8 mouse cellular contexts compared by ENCODE assay signal in genomic region chr13:73692249-73692868, GRCm38 (mm10). TPM values are rescaled to one million over a fixed set of nuclear protein-coding genes. Genes with fewer than 3 reads are reported as not detected.
DNase-seq lines count a peak whose midpoint lies in the region; ATAC-seq and TF ChIP-seq lines count a peak whose summit lies in the region.

No protein-coding gene starts in this region.

- TF ChIP-seq POLR2A in spleen, adult 2 months (IDR thresholded peaks at IDR 0.05; ENCODE audit: low read depth, low read length) = no peak

- H3K4me2 ChIP-seq in intestine, embryonic 14.5 days (ENCODE audit: low read length) = no peak overlapping the region

- ATAC-seq in intestine, embryonic 14.5 days (replicated peaks; ENCODE audit: low FRiP score, low TSS enrichment, low read depth) = peak; percentile 75; the same call in 1 of the 2 replicates

- peak; percentile 68; the same call in 1 of the 2 replicates for TF ChIP-seq CTCF in spleen, adult 2 months (IDR thresholded peaks at IDR 0.05; ENCODE audit: extremely low read depth, insufficient read depth, insufficient read length, insufficient replicate concordance)

- H3K9ac ChIP-seq in intestine, embryonic 14.5 days (ENCODE audit: low read length) = no peak overlapping the region

- intact Hi-C loops in left cerebral cortex, postnatal 25 days (cut with DNase I) = loop anchor here (1.0 to 5.0 kb wide), 2 partner anchors 46 to 180 kb away; no protein-coding TSS in a partner anchor

- no peak overlapping the region for H3K4me3 ChIP-seq in intestine, embryonic 14.5 days (ENCODE audit: low read depth, low read length)
- H3K4me3 ChIP-seq in spleen, adult 2 months (ENCODE audit: extremely low read depth, insufficient read depth, insufficient read length) = 0 out of 2 replicates have a peak overlapping the region, but pooled peaks have one; percentile 28

- H3K9me3 ChIP-seq in intestine, embryonic 14.5 days (ENCODE audit: control insufficient read depth, low read length) = no peaks in the 10 kb centered on the region

- H3K27me3 ChIP-seq in intestine, embryonic 14.5 days (replicated peaks; ENCODE audit: control insufficient read depth, insufficient read depth, low read length) = no peaks in the 10 kb centered on the region
- H3K27me3 ChIP-seq in spleen, adult 2 months (ENCODE audit: control insufficient read depth, insufficient read depth, low read length) = no peaks in the 10 kb centered on the region

- H3K36me3 ChIP-seq in intestine, embryonic 14.5 days (ENCODE audit: control insufficient read depth, insufficient read depth, low read length) = no peaks in the 10 kb centered on the region
- no peaks in the 10 kb centered on the region for H3K36me3 ChIP-seq in spleen, adult 2 months (ENCODE audit: control insufficient read depth, insufficient read depth, low read length)

- WGBS in intestine, embryonic 14.5 days = 27% methylated on average over 10 of the region's 10 CpGs
- 36% methylated on average over 10 of the region's 10 CpGs for WGBS in spleen, adult 2 months

- no peak overlapping the region for H3K27ac ChIP-seq in intestine, embryonic 14.5 days (ENCODE audit: low read depth)
- H3K27ac ChIP-seq in spleen, adult 2 months (ENCODE audit: insufficient read depth, low read length) = no peak overlapping the region

- no peaks in the 10 kb centered on the region for H3K4me1 ChIP-seq in intestine, embryonic 14.5 days (replicated peaks; ENCODE audit: control insufficient read depth, insufficient read depth, low read length)
- peaks cover 3% of the 10 kb centered on the region; the same call in 1 of the 2 replicates for H3K4me1 ChIP-seq in spleen, adult 2 months (ENCODE audit: control insufficient read depth, insufficient read depth, insufficient read length)

- peak; percentile 22 to 53 for DNase-seq in spleen, adult 18-20 months
- DNase-seq in spleen, adult 12 weeks (ENCODE audit: low spot score) = no peak
- DNase-seq in cerebellum, postnatal 36 days = peak; percentile 30 to 36
- DNase-seq in frontal cortex, postnatal 36 days (ENCODE audit: low spot score in 2 of 2) = peak; percentile 36 to 53
- peak; percentile 77 for DNase-seq in intestine, embryonic 14.5 days (ENCODE audit: low spot score)
- DNase-seq in left cerebral cortex, postnatal 25 days (ENCODE audit: low spot score in 2 of 2) = peak; percentile 31 to 55
- peak; percentile 74 for DNase-seq in mesoderm, embryonic 11.5 days (ENCODE audit: low read depth, low spot score)
- peak in 1 of 2 experiments; percentile 51 for DNase-seq in spleen, adult 2 months (ENCODE audit: low read depth in 1 of 2, low spot score in 2 of 2)

RNA-seq across cellular contexts. Expression of gene Slc6a19, which starts 12.3 kb away (rescaled TPM):
- polyA plus RNA-seq in intestine, embryonic 14.5 days (2014; fragmentation: Nextera tagmentation; extraction: Ambion mirVana) = 0.13 and 0.28 TPM in 2 replicates
- total RNA-seq in left cerebral cortex, postnatal 25 days (2021) = under 1 TPM in 1 of 2 experiments, not detected in 1; 0.18 TPM
- polyA plus RNA-seq in spleen, adult 2 months (2012; rRNA removed) = 0.28 and 0.44 TPM in 2 replicates

RNA-seq across cellular contexts. Expression of gene Slc6a18, which starts 14.5 kb away (rescaled TPM):
- polyA plus RNA-seq in intestine, embryonic 14.5 days (2014; fragmentation: Nextera tagmentation; extraction: Ambion mirVana) = not detected in 2 replicates
- total RNA-seq in left cerebral cortex, postnatal 25 days (2021) = not detected
- polyA plus RNA-seq in spleen, adult 2 months (2012; rRNA removed) = 0.42 TPM in 1 of 2 replicates, not detected in the other

RNA-seq across cellular contexts. Expression of gene Slc12a7, which starts 40.5 kb away (rescaled TPM):
- 32.8 and 33.1 TPM in 2 replicates for polyA plus RNA-seq in intestine, embryonic 14.5 days (2014; fragmentation: Nextera tagmentation; extraction: Ambion mirVana)
- total RNA-seq in left cerebral cortex, postnatal 25 days (2021) = 1 to 10 TPM; 3.6 to 6.8 TPM
- polyA plus RNA-seq in spleen, adult 2 months (2012; rRNA removed) = 56.2 and 60.2 TPM in 2 replicates
